Mouse (Mus musculus) small intestine, adult 2 months (tissue): ENCODE measurements at regions not wholly inside any gene's neighbourhood (a gene's known extent, or its start where the extent isn't known, plus 50 kb on each side); places are given as distances from the start of the nearest gene placed in this dataset.

Source experiments
- H3K27ac ChIP-seq: fragments of 200-500 bp; 2 replicates; pipeline ENCODE4 v1.5.1; 2012; ENCODE audit warnings: low read depth, low read length, control low read depth, inconsistent platforms; ENCODE audit not compliant: insufficient read depth
- H3K27me3 ChIP-seq: fragments of 200-500 bp; 2 replicates; pipeline ENCODE4 v1.6.1; 2012; ENCODE audit warnings: mild to moderate bottlenecking, moderate library complexity, low read length, inconsistent platforms; ENCODE audit not compliant: control insufficient read depth, insufficient read depth
- H3K36me3 ChIP-seq: fragments of 200-500 bp; 2 replicates; pipeline ENCODE4 v1.6.1; 2012; ENCODE audit warnings: mild to moderate bottlenecking, low read length, control low read depth, inconsistent platforms; ENCODE audit not compliant: control insufficient read depth, insufficient read depth
- H3K4me1 ChIP-seq: fragments of 200-500 bp; 2 replicates; pipeline ENCODE4 v1.6.1; 2012; ENCODE audit warnings: low read length, inconsistent platforms, mixed read lengths; ENCODE audit not compliant: control insufficient read depth, insufficient read depth, insufficient read length
- H3K4me3 ChIP-seq: fragments of 200-500 bp; 2 replicates; pipeline ENCODE4 v1.5.1; 2012; ENCODE audit warnings: low read depth, mild to moderate bottlenecking, control low read depth, inconsistent platforms, low read length, moderate library complexity
- CTCF ChIP-seq: fragments of 200-500 bp; IDR thresholded peaks from 2 replicates; pipeline ENCODE4 v1.5.1; 2012; ENCODE audit warnings: low read depth, mild to moderate bottlenecking, control low read depth, inconsistent platforms, low read length, moderate library complexity, mixed read lengths; ENCODE audit not compliant: insufficient replicate concordance, insufficient read length; ENCODE audit errors: extremely low read depth
- POLR2A ChIP-seq: fragments of 200-500 bp; IDR thresholded peaks from 2 replicates; pipeline ENCODE4 v1.6.1; 2012; ENCODE audit warnings: low read depth, mild to moderate bottlenecking, control low read depth, inconsistent platforms, low read length, moderate library complexity
- WGBS: fragments of 180-500 bp; shearing (Covaris S2); methylation state at CpG from one replicate; pipeline ENCODE4 v1.1.7; 2018; 5-methylcytosine and 5-hydroxymethylcytosine counted together

DNA sequence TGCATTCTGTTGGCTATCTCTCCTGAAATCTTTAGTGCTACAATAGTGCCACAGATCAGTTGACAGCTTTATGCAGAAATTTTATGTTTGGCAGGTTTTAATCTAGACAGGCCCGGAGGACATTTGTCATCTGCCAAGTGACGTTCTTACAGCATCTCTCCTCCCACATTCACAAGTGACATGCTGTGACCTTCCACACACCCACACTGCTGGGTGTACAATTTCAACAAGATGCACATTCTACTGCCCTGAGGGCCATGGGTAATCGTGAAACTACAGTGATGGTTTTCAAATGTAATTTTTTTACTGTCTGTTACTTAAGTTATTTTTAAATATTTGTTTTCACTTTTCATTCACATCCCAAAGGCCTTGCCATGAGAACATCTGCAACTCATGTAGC is 639.2 kb upstream of the Gm11114 start:
- TF ChIP-seq POLR2A (no peak), CTCF (no peak)
- no peaks in the 10 kb centered on the region for H3K27me3 ChIP-seq
- no peaks in the 10 kb centered on the region for H3K4me1 ChIP-seq
- H3K4me3 ChIP-seq = no peak overlapping the region
- no peaks in the 10 kb centered on the region for H3K36me3 ChIP-seq
- WGBS = 63% methylated on average over 3 of the region's 3 CpGs
- no peak overlapping the region for H3K27ac ChIP-seq

DNA sequence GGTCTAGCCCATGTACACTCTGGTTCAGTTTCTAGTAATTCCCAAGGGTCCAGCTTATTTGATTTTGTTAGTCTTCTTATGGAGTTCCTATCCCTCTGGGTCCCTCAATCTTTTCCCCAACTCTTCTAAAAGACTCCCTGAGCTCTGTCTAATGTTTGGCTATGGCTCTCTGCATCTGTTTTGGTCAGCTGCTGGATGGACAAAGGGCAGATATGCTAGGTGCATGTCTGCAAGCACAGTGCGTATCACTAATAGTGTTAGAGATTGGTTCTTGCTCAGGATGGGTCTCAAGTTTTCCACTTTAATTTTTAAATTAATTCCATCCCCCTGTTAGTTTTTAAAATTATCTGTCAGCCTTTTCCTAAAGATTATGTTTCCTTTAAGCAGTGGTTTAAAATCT is 634.2 kb upstream of the Gm11114 start:
- no peaks in the 10 kb centered on the region for H3K36me3 ChIP-seq
- no peaks in the 10 kb centered on the region for H3K4me1 ChIP-seq
- no peaks in the 10 kb centered on the region for H3K27me3 ChIP-seq
- no peak for TF ChIP-seq CTCF
- TF ChIP-seq POLR2A = no peak
- H3K4me3 ChIP-seq = no peak overlapping the region
- no peak overlapping the region for H3K27ac ChIP-seq
- 93% methylated on average over 1 of the region's 1 CpGs for WGBS

DNA sequence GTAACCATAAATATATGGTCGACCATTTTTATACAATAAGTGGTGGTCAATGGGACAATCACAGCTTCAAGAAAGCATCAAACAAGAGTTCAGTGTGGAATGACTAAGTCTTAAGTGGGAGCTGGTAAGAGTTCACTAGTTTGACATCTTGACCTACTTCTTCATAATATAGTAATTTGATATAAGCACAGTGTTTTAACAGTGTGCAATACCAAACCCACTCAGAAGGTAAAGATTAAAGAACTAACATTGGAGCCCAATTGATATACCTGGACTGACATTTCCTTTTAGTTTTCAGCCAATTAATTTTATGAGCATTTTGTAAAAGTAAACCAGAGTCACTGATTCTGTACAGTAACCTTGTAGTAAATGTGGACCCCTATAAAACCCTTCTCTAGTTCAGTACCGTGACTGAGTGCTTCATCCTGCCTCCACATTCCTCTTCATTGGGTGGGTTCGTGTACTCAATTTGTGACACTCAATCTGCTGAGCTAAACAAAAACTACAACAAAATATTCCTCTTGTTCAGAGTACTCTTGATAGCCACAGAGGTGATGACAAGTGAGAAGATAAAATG is 593.9 kb upstream of the Gm11114 start:
- TF ChIP-seq CTCF (no peak), POLR2A (no peak)
- WGBS = 80% methylated on average over 3 of the region's 3 CpGs
- no peaks in the 10 kb centered on the region for H3K4me1 ChIP-seq

DNA sequence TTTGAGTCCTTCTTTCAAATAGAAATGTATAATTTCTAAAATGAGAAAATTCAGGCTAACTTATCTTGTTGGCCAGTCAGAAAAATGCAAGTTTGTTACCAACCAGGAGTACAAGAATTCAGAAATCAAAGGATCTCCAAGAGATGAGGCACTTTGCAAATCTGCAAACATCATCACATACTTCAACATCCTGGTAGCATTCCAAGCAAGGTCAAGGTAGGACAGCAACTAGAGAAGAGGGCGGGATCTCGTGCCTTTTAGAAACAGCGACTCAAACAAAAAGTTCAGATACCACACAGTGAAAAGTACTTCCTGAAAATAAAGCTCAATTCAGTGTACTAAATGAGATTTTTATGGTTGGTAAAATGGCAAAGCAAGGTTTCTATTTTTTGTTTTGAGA is 593.2 kb upstream of the Gm11114 start:
- H3K36me3 ChIP-seq = no peaks in the 10 kb centered on the region

More for the DNA sequence above, 593.9 kb upstream of the Gm11114 start:
- Histone ChIP-seq H3K27me3 (no peaks in the 10 kb centered on the region), H3K4me3 (no peak overlapping the region), H3K27ac (no peak overlapping the region), H3K36me3 (no peaks in the 10 kb centered on the region)

DNA sequence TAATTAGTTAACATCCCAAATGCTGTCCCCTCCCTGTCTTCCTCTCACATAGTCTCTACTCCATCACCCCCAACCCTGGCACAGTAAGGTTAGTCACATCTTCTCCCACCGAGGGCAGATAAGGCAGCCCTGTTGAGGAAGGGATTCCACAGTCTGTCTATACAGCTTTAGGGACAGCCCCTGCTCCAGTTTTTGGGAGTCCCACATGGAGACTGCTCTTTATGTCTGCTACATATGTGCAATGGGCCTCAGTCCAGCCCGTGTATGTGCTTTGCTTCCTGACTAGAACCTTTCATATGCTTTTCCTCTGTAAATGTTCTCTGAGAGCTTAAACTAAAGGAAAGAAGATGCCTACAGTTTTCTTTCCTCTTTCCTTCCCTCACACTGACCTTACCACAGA is 592.1 kb upstream of the Gm11114 start:
- TF ChIP-seq POLR2A (no peak), CTCF (no peak)
- WGBS = 80% methylated on average over 2 of the region's 2 CpGs
- H3K36me3 ChIP-seq = no peaks in the 10 kb centered on the region
- H3K27me3 ChIP-seq = no peaks in the 10 kb centered on the region
- no peaks in the 10 kb centered on the region for H3K4me1 ChIP-seq
- no peak overlapping the region for H3K27ac ChIP-seq
- no peak overlapping the region for H3K4me3 ChIP-seq

More for the DNA sequence above, 593.2 kb upstream of the Gm11114 start:
- no peaks in the 10 kb centered on the region for H3K4me1 ChIP-seq
- H3K27ac ChIP-seq = no peak overlapping the region
- no peaks in the 10 kb centered on the region for H3K27me3 ChIP-seq
- TF ChIP-seq POLR2A (no peak), CTCF (no peak)
- 48% methylated on average over 3 of the region's 3 CpGs for WGBS
- no peak overlapping the region for H3K4me3 ChIP-seq

DNA sequence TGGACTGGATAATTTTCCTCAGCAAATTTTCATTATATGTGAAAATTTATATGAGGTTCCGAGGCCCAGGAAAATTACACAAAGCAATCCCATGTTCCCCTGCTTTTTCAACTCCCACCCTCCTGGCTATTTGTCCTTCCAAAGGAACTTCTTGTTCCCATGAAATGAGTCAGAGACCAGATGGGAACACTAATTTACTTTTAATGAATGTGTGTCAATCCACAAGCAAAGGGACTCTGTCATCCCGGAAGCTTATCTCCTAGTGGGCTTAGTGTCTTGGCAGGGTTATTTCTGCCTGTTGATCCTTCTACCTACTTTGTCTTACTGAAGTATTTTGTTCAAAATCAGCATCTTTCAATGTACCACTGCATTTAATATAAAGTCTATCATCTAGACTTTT is 573.3 kb upstream of the Gm11114 start:
- no peaks in the 10 kb centered on the region for H3K4me1 ChIP-seq
- 70% methylated on average over 2 of the region's 2 CpGs for WGBS
- TF ChIP-seq POLR2A (no peak), CTCF (no peak)

DNA sequence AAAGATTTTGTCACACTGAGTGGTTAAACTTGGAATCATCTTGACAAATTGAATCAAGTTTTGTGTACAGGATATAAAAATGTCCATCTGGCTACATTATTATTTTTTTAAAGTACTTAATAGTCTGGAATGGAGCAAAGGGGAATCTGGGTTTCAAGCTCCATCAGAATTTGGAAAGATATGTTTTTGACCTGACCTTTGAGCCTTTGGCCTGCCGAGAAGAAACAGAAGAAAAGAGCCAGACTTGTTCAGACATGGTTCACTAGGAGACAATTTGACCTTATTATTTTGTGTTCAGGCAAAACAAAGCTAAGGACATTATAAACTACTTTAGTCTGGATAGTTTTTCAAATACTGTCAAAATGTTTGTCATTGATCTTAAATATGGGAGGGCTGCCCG is 572.2 kb upstream of the Gm11114 start:
- TF ChIP-seq CTCF = no peak
- TF ChIP-seq POLR2A = no peak
- Histone ChIP-seq H3K27ac (no peak overlapping the region), H3K27me3 (no peaks in the 10 kb centered on the region), H3K36me3 (no peaks in the 10 kb centered on the region), H3K4me3 (no peak overlapping the region), H3K4me1 (no peaks in the 10 kb centered on the region)
- 62% methylated on average over 2 of the region's 2 CpGs for WGBS

More for the DNA sequence above, 573.3 kb upstream of the Gm11114 start:
- Histone ChIP-seq H3K27me3 (no peaks in the 10 kb centered on the region), H3K4me3 (no peak overlapping the region), H3K36me3 (no peaks in the 10 kb centered on the region), H3K27ac (no peak overlapping the region)

DNA sequence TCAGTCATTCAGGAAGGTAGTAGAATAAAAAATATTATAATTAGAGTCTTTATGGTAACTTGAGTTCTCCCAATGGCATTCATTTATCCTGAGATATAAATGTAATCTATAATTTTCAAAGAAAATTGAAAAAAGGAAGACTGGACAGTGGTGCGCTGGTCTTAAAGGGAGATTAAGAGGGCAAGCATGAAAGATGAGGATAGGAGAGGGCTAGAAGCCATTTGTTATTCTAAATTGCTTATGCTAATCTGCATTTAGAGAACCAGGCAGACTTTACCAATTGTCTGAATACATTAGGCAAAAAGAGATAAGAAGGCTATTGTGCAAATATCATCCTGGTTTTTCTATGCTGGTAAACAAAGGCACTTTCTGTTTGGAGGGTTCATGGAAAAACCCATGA is 558.2 kb upstream of the Gm11114 start:
- H3K4me1 ChIP-seq = no peaks in the 10 kb centered on the region
- 90% methylated on average over 1 of the region's 1 CpGs for WGBS

More for the DNA sequence above, 558.2 kb upstream of the Gm11114 start:
- Histone ChIP-seq H3K27ac (no peak overlapping the region), H3K4me3 (no peak overlapping the region), H3K36me3 (no peaks in the 10 kb centered on the region), H3K27me3 (no peaks in the 10 kb centered on the region)
- TF ChIP-seq POLR2A (no peak), CTCF (no peak)
